Mouse (Mus musculus): ENCODE data around the gene Epm2aip1. TPM values are rescaled to one million over a fixed set of nuclear protein-coding genes. Genes with fewer than 3 reads are reported as not detected.
A peak's percentile ranks its signal among the peaks of the same experiment; 100 is the strongest.

The Epm2aip1 gene
- total RNA-seq, 2 experiments from 2014 or later: 52.5 to 53.2 TPM

DNA sequence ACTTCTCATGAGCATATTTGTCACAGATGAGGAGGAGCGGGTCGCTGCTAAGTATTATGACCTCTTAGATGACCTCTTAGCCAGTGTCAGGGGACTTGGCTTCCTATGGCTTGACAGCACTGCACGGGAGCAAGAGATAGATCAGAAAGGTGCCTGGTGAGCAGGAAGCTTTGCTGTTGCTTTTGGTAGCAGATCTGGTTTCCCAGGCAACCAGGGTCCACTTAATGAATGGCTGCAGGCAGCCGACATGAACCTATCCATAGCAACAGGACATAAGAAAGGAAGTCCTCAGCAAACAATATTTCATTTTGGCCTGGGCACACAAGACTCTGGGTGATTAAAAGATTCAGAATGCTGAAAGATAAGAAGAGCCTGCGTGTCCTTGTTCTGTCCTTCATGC is 13.9 kb downstream of the Epm2aip1 start:
- DNase-seq (ENCODE audit: low spot score in 2 of 2): no peak

GRCm38 (mm10) chr9:111286468-111286867 is 14.7 kb downstream of the Epm2aip1 start:
- DNase-seq (ENCODE audit: low spot score in 2 of 2): no peak

DNA sequence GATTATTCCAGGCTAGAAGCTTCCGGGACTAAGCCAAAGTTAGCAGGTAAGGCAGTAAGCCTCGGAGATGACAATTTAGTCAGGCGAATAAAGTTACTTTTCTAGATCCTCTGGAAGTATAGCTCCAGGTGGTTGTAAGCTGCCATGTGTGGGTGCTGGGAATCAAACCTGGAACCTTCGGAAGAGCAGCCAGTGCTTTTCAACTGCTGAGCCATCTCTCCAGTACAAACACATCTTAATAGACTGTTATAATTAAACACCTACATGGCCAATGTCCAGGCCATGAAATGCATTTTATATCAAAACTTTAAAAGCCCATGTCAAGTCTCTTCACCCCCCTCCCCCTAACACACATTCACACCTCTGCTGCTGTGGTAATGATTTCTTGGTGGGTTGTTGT is 16.2 kb downstream of the Epm2aip1 start:
- DNase-seq (ENCODE audit: low spot score in 2 of 2): no peak

GRCm38 (mm10) chr9:111289294-111289831 is 17.6 kb downstream of the Epm2aip1 start:
- DNase-seq (ENCODE audit: low spot score in 2 of 2): no peak

- peak; percentile 79 to 95 for DNase-seq (ENCODE audit: low spot score in 2 of 2)
These were observed 18.2 kb downstream of the Epm2aip1 start for GRCm38 (mm10) chr9:111289832-111290339.

DNA sequence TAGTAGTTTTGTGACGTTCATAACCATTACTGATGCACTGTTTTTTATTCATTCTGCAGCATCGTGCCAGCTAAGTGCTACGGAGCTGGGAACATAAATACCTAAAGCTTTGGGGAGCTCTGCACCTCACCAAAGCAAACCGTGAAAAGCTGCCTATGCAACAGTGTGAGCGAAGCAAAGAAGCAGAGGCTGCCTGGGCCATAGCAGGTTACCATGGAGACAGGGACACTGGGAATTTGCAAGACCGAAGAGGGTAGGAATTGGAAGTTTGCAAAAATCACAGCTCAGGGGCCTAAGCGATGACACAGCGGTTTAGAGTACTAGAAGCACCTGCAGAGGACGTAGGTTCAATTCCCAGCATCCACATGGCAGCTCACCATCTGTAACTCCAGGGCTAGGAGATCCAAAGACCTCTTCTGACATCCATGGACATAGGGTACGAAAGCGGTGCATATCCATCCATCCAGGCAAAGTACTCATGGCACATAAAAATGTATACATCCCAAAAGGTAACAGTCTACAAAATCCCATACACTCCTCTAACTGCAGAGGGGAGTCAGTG is 18.9 kb downstream of the Epm2aip1 start:
- no peak for DNase-seq (ENCODE audit: low spot score in 2 of 2)

DNA sequence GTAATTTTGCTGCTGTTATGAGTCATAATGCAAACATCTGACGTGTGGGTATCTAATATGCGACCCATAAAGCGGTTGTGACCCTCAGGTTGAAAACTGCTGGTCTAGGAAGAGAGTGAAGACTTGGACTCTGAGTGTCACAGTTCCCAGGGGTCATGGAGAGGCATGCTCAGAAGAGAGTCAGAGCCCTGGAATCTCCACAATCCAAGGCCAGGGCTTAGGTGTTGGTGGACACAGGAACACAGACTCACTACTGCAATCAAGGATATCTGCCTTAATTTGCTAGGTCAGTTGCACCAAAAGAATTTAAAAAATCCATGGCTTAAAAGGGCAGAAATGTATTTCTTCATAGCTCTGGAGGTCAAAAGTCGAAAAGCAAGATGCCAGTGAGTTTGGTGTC is 21.5 kb downstream of the Epm2aip1 start:
- DNase-seq (ENCODE audit: low spot score in 2 of 2): no peak

- no peak for DNase-seq (ENCODE audit: low spot score in 2 of 2)
These were observed 23.2 kb downstream of the Epm2aip1 start for GRCm38 (mm10) chr9:111294911-111295310.

DNA sequence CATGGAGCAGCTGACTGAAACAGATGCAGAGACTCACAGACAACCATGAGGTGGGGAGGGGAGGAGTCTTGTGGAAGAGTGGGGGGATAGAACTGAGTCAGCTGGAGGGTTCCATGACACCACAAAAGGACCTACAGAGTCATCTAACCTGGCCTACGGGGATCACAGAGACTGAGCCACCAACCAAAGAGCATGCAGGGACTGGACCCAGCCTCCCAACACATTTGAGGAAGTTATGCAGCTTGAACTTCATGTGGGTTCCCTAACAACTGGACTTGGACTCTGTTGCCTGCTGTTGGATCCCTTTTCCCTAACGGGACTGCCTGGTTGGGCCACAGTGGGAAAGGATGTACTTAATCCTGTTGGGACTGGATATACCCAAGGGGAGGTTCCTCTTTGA is 23.6 kb downstream of the Epm2aip1 start:
- no peak for DNase-seq (ENCODE audit: low spot score in 2 of 2)

DNA sequence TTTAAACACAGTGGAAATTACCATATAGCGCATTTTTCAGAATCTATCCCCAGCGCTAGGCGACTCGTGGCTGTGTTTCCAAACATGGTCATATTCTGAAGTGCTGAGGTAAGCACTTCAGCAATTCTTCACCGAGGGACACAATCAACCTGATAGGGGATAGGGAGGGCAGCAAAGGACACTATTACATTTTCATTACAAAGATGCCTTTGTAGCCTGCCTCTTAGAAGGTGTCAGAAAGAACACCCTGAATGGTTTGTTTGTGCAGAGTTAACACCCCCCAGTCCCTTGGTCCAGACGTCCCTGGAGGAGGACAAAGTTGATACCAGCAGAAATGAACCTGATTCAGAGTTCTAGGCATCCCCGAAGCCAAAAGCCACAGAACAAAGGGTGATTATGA is 24.7 kb downstream of the Epm2aip1 start:
- no peak for DNase-seq (ENCODE audit: low spot score in 2 of 2)

GRCm38 (mm10) chr9:111298606-111299005 is 26.9 kb downstream of the Epm2aip1 start:
- DNase-seq (ENCODE audit: low spot score in 2 of 2): no peak

DNA sequence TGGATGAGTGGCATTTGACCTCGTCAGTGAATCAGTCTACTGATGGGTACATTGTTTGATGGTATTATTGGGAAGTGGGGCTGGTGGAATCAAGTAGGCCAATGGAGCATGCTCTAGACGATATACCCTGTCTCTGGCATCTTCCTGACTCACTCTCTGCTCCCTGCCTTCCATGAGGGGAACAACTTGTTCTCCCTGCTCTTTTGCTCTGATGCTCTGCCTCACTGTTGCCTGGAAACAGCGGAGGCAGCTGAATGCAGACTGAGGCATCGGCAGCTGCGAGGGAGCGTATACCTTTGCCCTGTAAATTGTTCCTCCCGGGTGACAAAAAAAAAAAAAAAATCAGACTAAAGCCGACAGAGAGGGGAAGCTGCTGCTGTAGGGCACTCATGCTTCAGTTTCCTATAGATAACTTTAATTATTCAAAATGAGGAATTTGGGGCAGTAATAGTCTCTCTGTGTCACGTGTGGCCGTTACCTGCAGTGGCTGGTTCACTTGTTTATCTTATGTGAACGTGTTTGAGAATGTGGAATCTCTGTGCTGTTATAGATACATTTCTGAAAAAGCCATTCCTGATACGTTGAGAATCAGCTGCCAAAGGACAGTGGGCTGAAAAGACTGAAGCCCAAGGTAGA is 30.6 kb downstream of the Epm2aip1 start:
- no peak for DNase-seq (ENCODE audit: low spot score in 2 of 2)

GRCm38 (mm10) chr9:111304036-111304435 is 32.3 kb downstream of the Epm2aip1 start:
- no peak for DNase-seq (ENCODE audit: low spot score in 2 of 2)

DNA sequence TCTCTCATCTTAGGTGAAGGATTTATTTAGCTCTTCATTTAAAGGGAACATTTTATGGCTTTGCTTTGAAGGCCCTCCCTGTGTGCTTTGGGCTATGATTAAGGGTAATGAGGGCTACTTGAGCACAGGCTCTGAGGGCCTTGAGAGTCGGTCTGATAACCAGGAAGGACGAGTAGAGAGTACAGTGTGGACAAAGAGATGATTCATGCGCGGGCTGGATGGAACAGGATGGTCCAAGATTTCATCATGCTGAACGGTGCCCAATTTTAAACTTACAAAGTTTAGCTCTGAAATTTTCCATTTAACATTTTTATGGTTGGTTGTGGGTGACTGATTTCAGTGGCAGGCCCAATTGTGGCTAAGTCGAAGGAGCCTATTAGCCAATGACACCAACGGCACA is 34.4 kb downstream of the Epm2aip1 start:
- DNase-seq (ENCODE audit: low spot score in 2 of 2): no peak

DNA sequence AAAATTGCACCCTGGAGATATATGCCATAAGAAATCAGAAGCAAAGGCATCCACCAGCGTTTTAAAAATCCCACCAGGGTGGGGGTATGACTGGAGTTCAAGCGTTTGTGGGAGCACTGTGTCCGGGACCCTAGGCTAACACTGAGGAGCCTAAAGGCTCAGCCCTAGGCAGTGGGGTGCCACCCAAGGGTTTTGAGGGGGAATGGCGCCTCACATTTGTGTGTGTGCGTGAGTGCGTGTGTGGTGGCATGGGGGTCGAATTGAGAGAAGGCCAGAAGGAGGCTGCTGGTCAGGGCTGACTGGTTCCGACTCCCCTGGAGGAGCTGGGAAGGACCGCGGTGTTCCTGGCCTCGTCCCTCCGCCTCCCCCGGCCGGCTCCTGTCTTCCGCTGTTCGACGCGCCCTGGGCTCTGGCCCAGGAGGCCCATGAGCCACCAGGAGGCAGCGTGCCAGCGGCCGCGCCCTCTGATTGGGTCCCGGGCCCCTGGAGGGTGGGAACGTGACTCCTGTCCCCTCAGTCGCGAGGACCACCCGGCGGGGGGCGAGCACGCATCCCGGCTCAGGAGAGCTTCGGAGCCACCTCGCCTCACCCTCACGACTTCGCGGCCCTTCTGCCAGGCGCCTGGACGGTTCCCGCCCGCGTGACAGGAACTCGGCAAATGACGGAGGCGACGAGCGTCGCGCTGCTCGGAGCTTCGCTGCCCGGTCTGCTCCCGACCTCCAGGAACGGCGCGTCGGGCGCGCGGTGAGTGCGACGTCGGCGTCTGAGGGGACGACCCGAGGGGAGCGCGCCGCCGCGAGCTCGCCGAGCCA is 39.5 kb downstream of the Epm2aip1 start, which contains the start of gene Trank1:
TSS of gene Trank1 (plus strand) at position 709 of the 812 bp plus-strand sequence.
- DNase-seq (ENCODE audit: low spot score in 2 of 2): peak; percentile 26 to 51

DNA sequence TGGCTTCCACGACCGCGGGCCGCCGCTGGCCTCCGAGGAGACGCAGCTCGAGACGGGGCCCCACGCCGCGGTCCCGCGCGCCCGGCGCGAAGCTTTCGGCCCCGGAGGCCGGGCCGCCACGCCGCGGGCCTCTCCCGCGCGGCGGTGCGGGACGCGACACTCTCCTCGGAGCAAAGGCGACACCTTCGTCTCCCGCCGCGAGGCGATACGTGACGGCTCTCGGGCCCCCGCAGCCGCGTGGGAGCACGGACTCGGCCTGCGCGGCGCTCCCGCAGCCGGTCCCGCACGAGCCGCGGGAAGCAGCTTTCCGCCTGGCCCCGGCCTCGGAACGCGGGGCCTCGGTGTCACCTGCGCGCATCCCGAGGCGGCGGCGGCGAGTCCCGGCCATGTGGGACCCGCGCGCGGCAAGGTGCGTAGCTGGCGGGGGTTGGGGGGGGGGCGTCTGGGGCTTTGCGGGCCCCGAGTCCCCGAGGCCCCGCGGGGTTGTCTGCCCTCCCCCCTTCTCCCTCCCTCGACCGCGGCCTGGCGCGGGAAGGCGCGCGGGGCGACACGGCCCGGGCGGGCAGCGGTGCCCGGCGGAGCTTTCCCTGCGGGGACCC is 40.2 kb downstream of the Epm2aip1 start:
- DNase-seq (ENCODE audit: low spot score in 2 of 2): no peak

- no peak for DNase-seq (ENCODE audit: low spot score in 2 of 2)
These were observed 40.9 kb downstream of the Epm2aip1 start for GRCm38 (mm10) chr9:111312442-111313141.

GRCm38 (mm10) chr9:111313299-111313698 is 41.6 kb downstream of the Epm2aip1 start:
- DNase-seq (ENCODE audit: low spot score in 2 of 2): no peak

DNA sequence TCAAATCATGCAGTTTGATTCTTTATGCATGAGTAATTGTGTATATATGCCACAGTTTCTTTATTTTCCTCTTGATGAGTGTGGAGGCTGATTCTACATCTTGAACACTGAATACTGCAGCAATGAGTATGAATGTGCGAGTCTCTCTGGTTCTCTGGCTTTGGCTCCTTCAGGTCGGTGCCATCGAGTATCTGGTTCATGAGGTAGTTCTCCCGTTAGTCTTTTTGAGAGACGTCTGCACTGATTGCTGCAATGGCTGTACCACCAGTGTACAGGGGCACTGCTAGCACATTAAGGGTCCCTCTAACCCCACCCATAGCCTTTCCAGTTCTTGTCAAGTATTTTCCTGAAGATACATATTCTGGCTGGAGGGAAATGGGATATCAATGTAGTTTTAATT is 42.1 kb downstream of the Epm2aip1 start:
- no peak for DNase-seq (ENCODE audit: low spot score in 2 of 2)

DNA sequence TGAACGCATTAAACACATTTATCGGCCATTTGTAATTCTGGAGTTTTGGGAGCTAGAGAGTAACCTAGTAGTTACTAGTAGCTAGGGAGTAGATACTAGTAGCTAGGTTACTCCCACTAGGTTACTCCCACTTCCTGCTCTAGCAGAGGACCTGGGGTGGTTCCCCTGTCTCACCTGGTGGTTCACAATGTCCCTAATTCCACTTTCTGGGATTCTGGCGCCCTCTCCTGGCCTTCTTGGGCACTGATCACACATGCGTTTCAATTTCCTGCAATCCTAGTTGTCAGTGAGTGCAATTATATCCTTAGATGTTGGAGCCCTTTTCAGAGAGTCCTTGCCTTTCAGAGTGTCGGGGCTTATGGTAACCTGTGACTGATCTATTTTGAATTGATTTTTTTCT is 42.5 kb downstream of the Epm2aip1 start:
- DNase-seq (ENCODE audit: low spot score in 2 of 2): peak; percentile 43 to 53

- no peak for DNase-seq (ENCODE audit: low spot score in 2 of 2)
These were observed 49.2 kb downstream of the Epm2aip1 start for GRCm38 (mm10) chr9:111320912-111321311.

All from adrenal gland, postnatal 4 days (tissue).